16 mouse cellular contexts compared by ENCODE assay signal in genomic region chr13:60044876-60045275, GRCm38 (mm10).
A peak's percentile ranks its signal among the peaks of the same experiment; 100 is the strongest.
DNase-seq lines count a peak whose midpoint lies in the region; ATAC-seq lines count a peak whose summit lies in the region.
"Had no signal": no experiment of that assay in that cellular context is flagged by ENCODE, and none has a peak within 500 bp of the region (broad histone marks: within the 10 kb centered on the region; RNA-seq: fewer than 3 reads in every experiment).

No protein-coding gene starts in this region.

- WGBS in forebrain, embryonic 15.5 days = 22% methylated on average over 6 of the region's 6 CpGs

- H3K4me3 ChIP-seq in forebrain, embryonic 15.5 days = no peak overlapping the region
- H3K4me3 ChIP-seq: hindbrain, embryonic 12.5 days; left cerebral cortex, adult 2 months; liver, embryonic 15.5 days had no signal

- no peaks in the 10 kb centered on the region for H3K27me3 ChIP-seq in forebrain, embryonic 15.5 days
- H3K27me3 ChIP-seq: hindbrain, embryonic 12.5 days; liver, embryonic 15.5 days had no signal

- 0 out of 2 replicates have a peak overlapping the region, but pooled peaks have one; percentile 7 for H3K27ac ChIP-seq in forebrain, embryonic 15.5 days (replicated peaks)
- H3K27ac ChIP-seq: hindbrain, embryonic 12.5 days; left cerebral cortex, adult 2 months; liver, embryonic 15.5 days had no signal

- DNase-seq in gastrocnemius, postnatal 14 days = peak; percentile 35
- DNase-seq in gastrocnemius, postnatal 4 days (ENCODE audit: low spot score in 2 of 2) = no peak
- peak; percentile 25 to 29 for DNase-seq in layer of hippocampus, postnatal 14 days (ENCODE audit: low spot score in 2 of 2)
- no peak for DNase-seq in layer of hippocampus, adult 9-11 months
- DNase-seq in adipocyte (ENCODE audit: low spot score) = peak; percentile 22
- no peak for DNase-seq in cerebellum, postnatal 14 days
- no peak for DNase-seq in Muller cell, postnatal 12 days (ENCODE audit: inconsistent ontology term)
- DNase-seq: cerebellum, adult 9-10 months; gastrocnemius, postnatal 10 days; kidney, adult 9 months; thymus, postnatal 25 days had no signal

- H3K9me3 ChIP-seq in forebrain, embryonic 15.5 days = no peaks in the 10 kb centered on the region
- H3K9me3 ChIP-seq: hindbrain, embryonic 12.5 days; liver, embryonic 15.5 days had no signal

- ATAC-seq in forebrain, embryonic 15.5 days (replicated peaks) = no peak
- ATAC-seq: activated CD4-positive, CD25-positive, alpha-beta regulatory T cell, adult 4 months had no signal

- H3K36me3 ChIP-seq in forebrain, embryonic 15.5 days = no peaks in the 10 kb centered on the region
- H3K36me3 ChIP-seq: hindbrain, embryonic 12.5 days; liver, embryonic 15.5 days had no signal

- H3K4me1 ChIP-seq in forebrain, embryonic 15.5 days = peaks cover 40% of the 10 kb centered on the region
- H3K4me1 ChIP-seq: liver, embryonic 15.5 days had no signal

- H3K4me2 ChIP-seq in forebrain, embryonic 15.5 days (replicated peaks) = no peak overlapping the region
- H3K4me2 ChIP-seq: hindbrain, embryonic 12.5 days; liver, embryonic 15.5 days had no signal

- H3K9ac ChIP-seq in forebrain, embryonic 15.5 days (replicated peaks) = no peak overlapping the region
- H3K9ac ChIP-seq: hindbrain, embryonic 12.5 days; liver, embryonic 15.5 days had no signal

- intact Hi-C loops in gastrocnemius, postnatal 14 days (cut with DNase I; ENCODE audit: low total_unique reads) = no loop called here

Comparison
In these comparisons a context has a peak if more than half of its experiments do, and no peak if none do; other contexts are left out.
1. DNase-seq: peak in gastrocnemius, postnatal 14 days (single experiment), layer of hippocampus, postnatal 14 days (2 of 2) and adipocyte (single experiment); none in gastrocnemius, postnatal 4 days (0 of 2), layer of hippocampus, adult 9-11 months (single experiment), cerebellum, postnatal 14 days (0 of 2) and Muller cell, postnatal 12 days (single experiment).